Mouse (Mus musculus) MEL (cell line): ENCODE measurements around the gene Tnfsf10. TPM values are rescaled to one million over a fixed set of nuclear protein-coding genes. Genes with fewer than 3 reads are reported as not detected.

Experiments
- DNase-seq: peaks from one replicate; pipeline ENCODE4 v3.0.0; 2011; ENCODE audit warnings: low read depth, low spot score
- H3K27ac ChIP-seq: 2 replicates; pipeline ENCODE4 v1.5.1; 2012; ENCODE audit warnings: low read depth, mild to moderate bottlenecking, control low read depth, low read length, moderate library complexity; ENCODE audit not compliant: control insufficient read depth
- H3K27me3 ChIP-seq, 2 experiments: fragments of 150-350 bp in 1 of 2; sonication (generic) in 1 of 2; 2 replicates each; pipeline ENCODE4 v1.6.1; 2012; ENCODE audit warnings: low read length in 2 of 2, mild to moderate bottlenecking in 2 of 2, improper control_type of control experiment in 1 of 2, moderate library complexity in 1 of 2; ENCODE audit not compliant: insufficient read depth in 2 of 2, control insufficient read depth in 1 of 2
- H3K36me3 ChIP-seq, 2 experiments: 2 replicates each; pipeline ENCODE4 v1.6.1; 2012 to 2014; ENCODE audit warnings: low read length in 2 of 2, improper control_type of control experiment in 1 of 2, inconsistent platforms in 1 of 2, mild to moderate bottlenecking in 1 of 2; ENCODE audit not compliant: insufficient read depth in 2 of 2, control insufficient read depth in 1 of 2
- H3K4me1 ChIP-seq, 2 experiments: fragments of 150-350 bp in 1 of 2; sonication (generic) in 1 of 2; 2 replicates each; pipeline ENCODE4 v1.6.1; 2012; ENCODE audit warnings: low read length in 2 of 2, improper control_type of control experiment in 1 of 2, mild to moderate bottlenecking in 1 of 2; ENCODE audit not compliant: insufficient read depth in 2 of 2, control insufficient read depth in 1 of 2
- H3K4me3 ChIP-seq, 2 experiments: fragments of 150-350 bp in 1 of 2; sonication (generic) in 1 of 2; 2 replicates each; pipeline ENCODE4 v1.5.1; 2012; ENCODE audit warnings: low read depth in 2 of 2, low read length in 2 of 2, mild to moderate bottlenecking in 2 of 2, moderate library complexity in 2 of 2, control low read depth in 1 of 2, improper control_type of control experiment in 1 of 2; ENCODE audit not compliant: control insufficient read depth in 1 of 2, insufficient read depth in 1 of 2
- H3K79me2 ChIP-seq: 2 replicates; pipeline ENCODE4 v1.6.1; 2012; ENCODE audit warnings: mild to moderate bottlenecking, low read length, moderate library complexity; ENCODE audit not compliant: control insufficient read depth, poor library complexity, insufficient read depth
- H3K9ac ChIP-seq: 2 replicates; pipeline ENCODE4 v1.6.1; 2012; ENCODE audit warnings: low read depth, mild to moderate bottlenecking, control low read depth, low read length, moderate library complexity; ENCODE audit not compliant: control insufficient read depth, poor library complexity, severe bottlenecking
- H3K9me3 ChIP-seq: fragments of 150-350 bp; sonication (generic); replicated peaks from 2 replicates; pipeline ENCODE4 v1.6.1; 2012; ENCODE audit warnings: mild to moderate bottlenecking, low read length, improper control_type of control experiment, moderate library complexity; ENCODE audit not compliant: insufficient read depth
- BHLHE40 ChIP-seq: IDR thresholded peaks from 2 replicates; pipeline ENCODE4 v1.6.1; 2012; ENCODE audit warnings: low read depth, mild to moderate bottlenecking, inconsistent platforms, low read length, improper control_type of control experiment, borderline replicate concordance
- CTCF ChIP-seq, 3 experiments: IDR thresholded peaks in 2 of 3; conservative IDR thresholded peaks in 1 of 3; 2 replicates each; pipeline ENCODE4 v1.5.1; 2011 to 2012; ENCODE audit warnings: low read length in 3 of 3, low read depth in 2 of 3, mild to moderate bottlenecking in 2 of 3, improper control_type of control experiment in 1 of 3, inconsistent platforms in 1 of 3, mixed read lengths in 1 of 3, moderate library complexity in 1 of 3; ENCODE audit not compliant: control insufficient read depth in 1 of 3, insufficient read depth in 1 of 3, poor library complexity in 1 of 3, severe bottlenecking in 1 of 3
- EP300 ChIP-seq, 2 experiments: IDR thresholded peaks; 2 replicates each; pipeline ENCODE4 v1.6.1; 2011; ENCODE audit warnings: improper control_type of control experiment in 2 of 2, low read length in 2 of 2, low read depth in 1 of 2, mild to moderate bottlenecking in 1 of 2
- ETS1 ChIP-seq: IDR thresholded peaks from 2 replicates; pipeline ENCODE4 v1.6.1; 2012; ENCODE audit warnings: low read depth, mild to moderate bottlenecking, inconsistent platforms, low read length, improper control_type of control experiment, moderate library complexity
- GABPA ChIP-seq: IDR thresholded peaks from 2 replicates; pipeline ENCODE4 v1.6.1; 2012; ENCODE audit warnings: low read depth, mild to moderate bottlenecking, inconsistent platforms, low read length, improper control_type of control experiment, moderate library complexity
- JUND ChIP-seq: IDR thresholded peaks from 2 replicates; pipeline ENCODE4 v1.6.1; 2011; ENCODE audit warnings: low read depth, mild to moderate bottlenecking, improper control_type of control experiment, low read length
- MAZ ChIP-seq: IDR thresholded peaks from 2 replicates; pipeline ENCODE4 v1.6.1; 2012; ENCODE audit warnings: low read depth, mild to moderate bottlenecking, inconsistent platforms, low read length, improper control_type of control experiment
- MYB ChIP-seq: IDR thresholded peaks from 2 replicates; pipeline ENCODE4 v1.6.1; 2011; ENCODE audit warnings: mild to moderate bottlenecking, low read depth, low read length, improper control_type of control experiment
- NELFE ChIP-seq: IDR thresholded peaks from 2 replicates; pipeline ENCODE4 v1.6.1; 2011; ENCODE audit warnings: low read depth, low read length, improper control_type of control experiment
- NRF1 ChIP-seq: IDR thresholded peaks from 2 replicates; pipeline ENCODE4 v1.6.1; 2014; ENCODE audit warnings: low read depth, mild to moderate bottlenecking, inconsistent platforms, low read length, improper control_type of control experiment, moderate library complexity; ENCODE audit not compliant: poor library complexity, insufficient read depth, severe bottlenecking
- POLR2A ChIP-seq, 2 experiments: IDR thresholded peaks; 2 replicates each; pipeline ENCODE4 v1.6.1; 2011 to 2012; ENCODE audit warnings: low read length in 2 of 2, mild to moderate bottlenecking in 2 of 2, control low read depth in 1 of 2, improper control_type of control experiment in 1 of 2, low read depth in 1 of 2, moderate library complexity in 1 of 2; ENCODE audit not compliant: control insufficient read depth in 1 of 2, insufficient read depth in 1 of 2, poor library complexity in 1 of 2
- UBTF ChIP-seq: IDR thresholded peaks from 2 replicates; pipeline ENCODE4 v1.6.1; 2012; ENCODE audit warnings: low read depth, mild to moderate bottlenecking, inconsistent platforms, low read length, improper control_type of control experiment, moderate library complexity, borderline replicate concordance; ENCODE audit not compliant: insufficient read depth
- USF2 ChIP-seq, 2 experiments: IDR thresholded peaks; 2 replicates each; pipeline ENCODE4 v1.6.1; 2011 to 2012; ENCODE audit warnings: improper control_type of control experiment in 2 of 2, low read length in 2 of 2, borderline replicate concordance in 1 of 2, inconsistent platforms in 1 of 2, low read depth in 1 of 2, mild to moderate bottlenecking in 1 of 2; ENCODE audit not compliant: insufficient read depth in 1 of 2
- ZKSCAN1 ChIP-seq: IDR thresholded peaks from 2 replicates; pipeline ENCODE4 v1.6.1; 2012; ENCODE audit warnings: low read depth, mild to moderate bottlenecking, inconsistent platforms, low read length, improper control_type of control experiment, moderate library complexity
- polyA plus RNA-seq, 2 experiments: library from polyadenylated mRNA; stranded (reverse) in 1 of 2; unstranded in 1 of 2; fragments of >175 nt in 1 of 2; fragments of >200 nt in 1 of 2; gene quantifications; 2 replicates each; pipeline versions ENCODE4 v1.2.1 to v1.2.4; 2012; ENCODE audit warnings: low replicate concordance in 2 of 2, low read depth in 1 of 2; ENCODE audit not compliant: insufficient read length in 2 of 2, insufficient read depth in 1 of 2, missing spikeins in 1 of 2
- total RNA-seq: library from RNA; depleted of rRNA; stranded (reverse); fragments of 300-350 nt; gene quantifications from 2 replicates; pipeline ENCODE4 v1.2.3, GENCODE M21; 2012

Gene Tnfsf10
- total and polyA plus RNA-seq, 3 experiments: 0.04 to 0.06 TPM; not detected in 1

DNA sequence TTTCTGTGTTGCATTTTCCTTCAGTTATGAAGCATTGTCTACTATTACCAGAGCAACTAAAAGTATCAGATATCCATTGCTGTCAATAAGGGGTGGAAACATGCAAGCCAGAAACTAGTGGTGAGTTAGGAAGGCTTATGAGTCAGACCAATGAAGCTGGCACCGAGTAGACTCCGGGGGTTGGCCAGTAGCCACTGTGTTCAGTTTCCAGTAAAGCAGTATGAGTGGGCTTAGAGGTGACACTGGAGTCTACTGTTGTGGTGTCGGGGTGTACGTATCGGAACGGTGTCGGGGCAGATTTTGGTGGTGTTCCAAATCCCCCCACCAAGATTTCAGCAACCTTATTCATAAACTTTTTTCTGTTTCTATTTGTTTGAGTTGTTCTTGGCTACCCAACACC lies 5.9 kb upstream of the Tnfsf10 start:
- Histone ChIP-seq H3K27ac (no peak overlapping the region), H3K4me1 (no peaks in the 10 kb centered on the region), H3K9ac (no peak overlapping the region), H3K4me3 (no peak overlapping the region), H3K36me3 (no peaks in the 10 kb centered on the region), H3K9me3 (no peaks in the 10 kb centered on the region), H3K27me3 (no peaks in the 10 kb centered on the region; a peak in 1 of 4 replicates), H3K79me2 (no peaks in the 10 kb centered on the region)
- TF ChIP-seq NELFE (no peak), JUND (no peak), POLR2A (IDR thresholded peaks at IDR 0.05; ENCODE audit: control insufficient read depth in 1 of 2, insufficient read depth in 1 of 2, low read depth in 1 of 2, low read length in 2 of 2, poor library complexity in 1 of 2) (no peak), UBTF (no peak), NRF1 (no peak), ETS1 (no peak), GABPA (no peak)
- no peak for DNase-seq

DNA sequence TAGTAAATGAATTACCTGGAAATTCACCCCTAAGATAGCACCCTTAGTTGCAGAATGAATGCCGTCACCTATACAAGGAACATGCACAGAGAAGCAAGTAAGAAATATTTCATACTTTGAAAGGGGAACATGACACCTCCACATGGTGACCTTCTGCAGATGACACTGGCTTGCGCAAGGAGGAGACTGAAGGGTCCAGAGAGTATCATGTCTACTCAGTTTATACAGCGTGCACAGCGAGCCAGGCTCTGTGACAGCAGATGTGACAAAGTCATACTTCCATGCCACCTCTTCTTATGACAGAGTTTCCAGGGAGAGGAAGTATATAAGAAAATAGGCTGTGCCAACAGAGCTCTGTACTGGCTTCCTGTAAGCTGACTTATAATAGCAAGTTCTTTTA lies 5.4 kb upstream of the Tnfsf10 start:
- Histone ChIP-seq H3K4me1 (no peaks in the 10 kb centered on the region), H3K36me3 (no peaks in the 10 kb centered on the region), H3K27me3 (no peaks in the 10 kb centered on the region; a peak in 1 of 4 replicates), H3K4me3 (no peak overlapping the region), H3K9me3 (no peaks in the 10 kb centered on the region), H3K79me2 (no peaks in the 10 kb centered on the region), H3K9ac (no peak overlapping the region), H3K27ac (no peak overlapping the region)
- TF ChIP-seq EP300 (IDR thresholded peaks at IDR 0.05; ENCODE audit: low read depth in 1 of 2, low read length in 2 of 2) (no peak), USF2 (IDR thresholded peaks at IDR 0.05; ENCODE audit: borderline replicate concordance in 1 of 2, insufficient read depth in 1 of 2, low read depth in 1 of 2, low read length in 2 of 2) (no peak)
- no peak for DNase-seq

DNA sequence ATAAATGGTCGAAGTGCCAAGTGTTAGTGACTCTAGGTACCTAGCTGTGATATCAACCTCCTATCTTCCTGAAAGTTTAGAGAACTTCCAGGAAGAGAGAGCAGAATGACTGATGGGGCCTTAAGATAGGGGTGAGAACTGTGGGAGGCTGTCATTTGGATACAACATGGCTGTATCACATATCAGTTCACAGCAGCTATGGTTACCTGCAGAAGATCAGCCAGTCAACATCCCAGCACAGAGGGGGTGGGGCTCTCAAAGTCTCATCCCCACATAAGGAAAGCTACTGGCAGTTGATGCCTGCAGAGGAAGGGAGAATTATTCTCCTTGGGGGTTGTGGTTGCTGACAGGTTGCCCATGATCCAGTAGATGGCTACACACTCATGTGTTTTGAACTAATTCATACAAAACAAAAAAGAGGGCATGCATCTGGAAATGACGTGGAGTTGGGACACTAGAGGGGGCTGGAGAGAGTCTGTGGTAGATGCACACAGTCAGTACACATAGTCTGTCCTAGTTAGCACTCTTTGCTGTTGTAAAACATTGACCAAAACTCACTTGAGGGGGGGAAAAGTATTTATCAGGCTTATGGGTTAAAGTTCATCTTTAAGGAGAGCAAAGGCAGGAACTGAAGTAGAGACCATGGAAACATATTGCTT lies 2.2 kb upstream of the Tnfsf10 start:
- no peaks in the 10 kb centered on the region for H3K27me3 ChIP-seq
- no peak overlapping the region for H3K9ac ChIP-seq
- no peak overlapping the region for H3K27ac ChIP-seq
- DNase-seq: no peak
- no peaks in the 10 kb centered on the region for H3K9me3 ChIP-seq
- TF ChIP-seq ETS1 (no peak), MYB (no peak), CTCF (IDR thresholded peaks at IDR 0.05 in 2 of 3, conservative IDR thresholded peaks at IDR 0.05 in 1 of 3; ENCODE audit: control insufficient read depth in 1 of 3, insufficient read depth in 1 of 3, low read depth in 2 of 3, low read length in 3 of 3, poor library complexity in 1 of 3, severe bottlenecking in 1 of 3) (peak in 1 of 3 experiments; percentile 10; a peak in 1 of 6 replicates), ZKSCAN1 (peak; percentile 89), MAZ (no peak), BHLHE40 (no peak)
- no peaks in the 10 kb centered on the region for H3K79me2 ChIP-seq
- no peaks in the 10 kb centered on the region for H3K4me1 ChIP-seq
- no peaks in the 10 kb centered on the region for H3K36me3 ChIP-seq
- no peak overlapping the region for H3K4me3 ChIP-seq
